Mouse (Mus musculus): Measurements from ENCODE around the gene Dhx16.
"Not testable (repeated sequence)": the region's sequence is repeated elsewhere in the genome, so short reads cannot be mapped to it uniquely, and the experiment has no call there.

Gene Dhx16

GRCm38 (mm10) chr17:35920384-35920783 lies 40.8 kb downstream of the Dhx16 start:
- DNase-seq (ENCODE audit: low read depth, low spot score): peak; percentile 25

GRCm38 (mm10) chr17:35920862-35921562 lies 41.4 kb downstream of the Dhx16 start:
- peak; percentile 68 for DNase-seq (ENCODE audit: low read depth, low spot score)

- DNase-seq (ENCODE audit: low read depth, low spot score): no peak
These were observed 42.1 kb downstream of the Dhx16 start for GRCm38 (mm10) chr17:35921710-35922109.

GRCm38 (mm10) chr17:35922566-35922965 lies 42.9 kb downstream of the Dhx16 start:
- DNase-seq (ENCODE audit: low read depth, low spot score): no peak

GRCm38 (mm10) chr17:35923281-35923680 lies 43.7 kb downstream of the Dhx16 start:
- DNase-seq (ENCODE audit: low read depth, low spot score): no peak

- DNase-seq (ENCODE audit: low read depth, low spot score): no peak
These were observed 47.9 kb downstream of the Dhx16 start for GRCm38 (mm10) chr17:35927471-35927870.

- no peak for DNase-seq (ENCODE audit: low read depth, low spot score)
These were observed 49.9 kb downstream of the Dhx16 start for GRCm38 (mm10) chr17:35929534-35929933.

GRCm38 (mm10) chr17:35930627-35931026 lies 51.0 kb downstream of the Dhx16 start:
- DNase-seq (ENCODE audit: low read depth, low spot score): no peak

GRCm38 (mm10) chr17:35932608-35933007 lies 53.0 kb downstream of the Dhx16 start:
- DNase-seq (ENCODE audit: low read depth, low spot score): no peak

- DNase-seq (ENCODE audit: low read depth, low spot score): not testable (repeated sequence)
These were observed 56.1 kb downstream of the Dhx16 start for GRCm38 (mm10) chr17:35935763-35936162.

- DNase-seq (ENCODE audit: low read depth, low spot score): peak; percentile 84
These were observed 58.2 kb downstream of the Dhx16 start for GRCm38 (mm10) chr17:35937700-35938348.

GRCm38 (mm10) chr17:35939108-35939507 lies 59.5 kb downstream of the Dhx16 start:
- no peak for DNase-seq (ENCODE audit: low read depth, low spot score)

GRCm38 (mm10) chr17:35939941-35940340 lies 60.3 kb downstream of the Dhx16 start:
- DNase-seq (ENCODE audit: low read depth, low spot score): no peak
